Mouse (Mus musculus) gastrocnemius, adult 2 months (tissue): ENCODE measurements around the gene Bcl2l1. TPM values are rescaled to one million over a fixed set of nuclear protein-coding genes. Genes with fewer than 3 reads are reported as not detected.
A peak's percentile ranks its signal among the peaks of the same experiment; 100 is the strongest.

Experiments
- DNase-seq: peaks from one replicate; pipeline ENCODE4 v3.0.0; 2022
- H3K27ac ChIP-seq: fragments of 200-600 bp; 2 replicates; pipeline ENCODE4 v1.8.1; 2022; ENCODE audit warnings: mild to moderate bottlenecking
- H3K4me3 ChIP-seq: fragments of 200-600 bp; 2 replicates; pipeline ENCODE4 v1.8.1; 2022; ENCODE audit warnings: mild to moderate bottlenecking, moderate library complexity
- CTCF ChIP-seq: fragments of 200-600 bp; IDR thresholded peaks from 2 replicates; pipeline ENCODE4 v1.8.1; 2022; ENCODE audit warnings: antibody characterized with exemption, mild to moderate bottlenecking, moderate library complexity
- intact Hi-C: fragments of 180-260 bp; cut with DNase I; formaldehyde crosslinking; loops from one replicate; pipeline ENCODE4 v1.15.1; 2025
- total RNA-seq, 2 experiments: library from RNA; stranded (reverse); gene quantifications; 2 replicates each; pipeline ENCODE4 v1.2.3; 2021

The Bcl2l1 gene
- total RNA-seq, 2 experiments from 2014 or later: 15.7 to 40.3 TPM

- DNase-seq: no peak
- TF ChIP-seq CTCF: no peak
- H3K27ac ChIP-seq: peak overlapping the region; percentile 64
- no peak overlapping the region for H3K4me3 ChIP-seq
- intact Hi-C loops: no loop called here
These were observed 39.1 kb downstream of the Bcl2l1 start for GRCm38 (mm10) chr2:152792461-152792860.

DNA sequence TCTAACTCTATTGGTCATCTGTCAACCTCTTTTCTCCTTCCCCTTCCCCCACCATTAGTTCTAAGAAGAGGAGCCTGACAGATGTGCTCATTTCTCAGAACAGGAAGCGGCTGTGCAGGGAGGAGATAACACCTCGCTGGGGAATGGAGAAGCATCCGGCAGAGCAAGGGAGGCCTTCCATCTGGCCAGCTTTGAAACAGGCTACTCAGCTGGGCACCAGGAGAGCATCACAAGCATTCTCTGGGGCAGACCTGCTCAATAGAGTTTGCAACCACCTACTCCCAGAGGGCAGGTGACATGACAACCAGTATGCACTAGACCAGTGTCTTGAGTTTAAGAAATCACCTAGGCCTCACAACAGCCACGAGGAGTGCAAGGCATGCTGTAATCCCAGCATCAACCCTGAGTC lies 41.9 kb downstream of the Bcl2l1 start:
- DNase-seq: no peak
- peak overlapping the region; percentile 41; the same call in 1 of the 2 replicates for H3K4me3 ChIP-seq
- peak overlapping the region; percentile 95 for H3K27ac ChIP-seq
- intact Hi-C loops: loop anchor here (2.0 to 5.0 kb wide), 2 partner anchors 29 to 52 kb away; partner anchors contain the start of gene Id1
- no peak for TF ChIP-seq CTCF

DNA sequence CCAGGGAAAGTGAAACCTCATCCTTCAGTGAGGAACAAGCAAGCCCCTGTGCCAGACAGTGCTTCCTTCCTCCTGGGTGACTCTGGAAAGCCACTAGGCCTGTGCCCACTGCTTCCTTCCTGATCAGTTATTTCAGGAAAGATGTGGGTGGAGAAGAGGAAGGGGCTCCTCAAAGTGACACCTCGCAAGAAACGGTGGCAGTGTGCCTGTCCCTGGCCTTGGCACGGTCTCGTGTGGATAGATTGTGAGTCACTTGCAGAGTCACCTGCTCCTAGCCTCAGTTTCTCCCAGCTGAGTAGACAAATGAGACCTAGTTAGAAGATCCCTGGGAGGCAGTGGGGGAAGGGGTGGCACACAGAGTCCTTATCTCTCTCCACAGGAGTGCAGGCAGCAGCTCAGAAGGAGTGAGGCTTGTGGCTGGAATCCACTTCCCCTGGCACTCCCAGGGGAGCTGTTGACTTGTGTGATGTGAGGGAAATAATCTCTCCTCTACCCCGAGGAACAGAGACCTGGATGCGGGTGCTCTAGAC lies 42.6 kb downstream of the Bcl2l1 start:
- DNase-seq: peak; percentile 39
- intact Hi-C loops: loop anchor here (2.0 to 5.0 kb wide), 2 partner anchors 30 to 52 kb away; partner anchors contain the start of gene Id1
- no peak for TF ChIP-seq CTCF
- Histone ChIP-seq H3K27ac (peak overlapping the region; percentile 95), H3K4me3 (peak overlapping the region; percentile 41)

- Histone ChIP-seq H3K4me3 (no peak overlapping the region), H3K27ac (peak overlapping the region; percentile 95)
- intact Hi-C loops: loop anchor here (5.0 kb wide), 1 partner anchor 50 kb away; the partner anchor contains the start of gene Id1
- no peak for TF ChIP-seq CTCF
- DNase-seq: no peak
These were observed 44.0 kb downstream of the Bcl2l1 start for GRCm38 (mm10) chr2:152787543-152787942.

GRCm38 (mm10) chr2:152787136-152787535 lies 44.4 kb downstream of the Bcl2l1 start:
- H3K27ac ChIP-seq: peak overlapping the region; percentile 95
- no peak for DNase-seq
- intact Hi-C loops: loop anchor here (5.0 kb wide), 1 partner anchor 50 kb away; the partner anchor contains the start of gene Id1
- no peak overlapping the region for H3K4me3 ChIP-seq
- no peak for TF ChIP-seq CTCF

- TF ChIP-seq CTCF: 0 out of 2 replicates have a peak, but pooled peaks have one; percentile 1
- peak; percentile 84 for DNase-seq
- Histone ChIP-seq H3K27ac (peak overlapping the region; percentile 95), H3K4me3 (peak overlapping the region; percentile 58)
- intact Hi-C loops: loop anchor here (5.0 kb wide), 1 partner anchor 48 kb away; the partner anchor contains the start of gene Id1
These were observed 45.8 kb downstream of the Bcl2l1 start for GRCm38 (mm10) chr2:152785446-152786350.

DNA sequence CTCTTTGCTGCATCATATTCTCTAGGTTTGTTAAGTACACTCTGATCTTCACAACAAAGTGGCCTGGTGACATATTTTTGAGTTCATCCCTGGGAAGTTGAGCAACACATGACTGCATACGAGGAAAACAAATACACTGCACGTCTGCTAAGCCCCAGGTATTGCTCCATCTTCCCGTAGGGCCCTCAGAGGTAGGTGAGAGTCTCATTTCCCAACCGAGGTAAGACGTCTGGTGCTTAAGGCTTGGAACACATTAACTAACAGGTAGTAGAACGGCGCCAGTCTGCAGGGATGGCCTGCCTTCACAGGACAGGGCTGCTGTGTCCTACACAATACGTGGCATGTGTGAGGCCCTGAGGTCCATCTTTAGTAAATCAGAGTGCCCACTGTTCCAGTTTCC lies 46.9 kb downstream of the Bcl2l1 start:
- intact Hi-C loops: loop anchor here (5.0 kb wide), 1 partner anchor 47 kb away; the partner anchor contains the start of gene Id1

GRCm38 (mm10) chr2:152783241-152783640 lies 48.3 kb downstream of the Bcl2l1 start:
- no peak for TF ChIP-seq CTCF
- Histone ChIP-seq H3K27ac (peak overlapping the region; percentile 95), H3K4me3 (no peak overlapping the region)
- intact Hi-C loops: no loop called here
- no peak for DNase-seq

More for the DNA sequence above, 46.9 kb downstream of the Bcl2l1 start:
- no peak for DNase-seq
- Histone ChIP-seq H3K4me3 (no peak overlapping the region), H3K27ac (peak overlapping the region; percentile 95)
- no peak for TF ChIP-seq CTCF

DNA sequence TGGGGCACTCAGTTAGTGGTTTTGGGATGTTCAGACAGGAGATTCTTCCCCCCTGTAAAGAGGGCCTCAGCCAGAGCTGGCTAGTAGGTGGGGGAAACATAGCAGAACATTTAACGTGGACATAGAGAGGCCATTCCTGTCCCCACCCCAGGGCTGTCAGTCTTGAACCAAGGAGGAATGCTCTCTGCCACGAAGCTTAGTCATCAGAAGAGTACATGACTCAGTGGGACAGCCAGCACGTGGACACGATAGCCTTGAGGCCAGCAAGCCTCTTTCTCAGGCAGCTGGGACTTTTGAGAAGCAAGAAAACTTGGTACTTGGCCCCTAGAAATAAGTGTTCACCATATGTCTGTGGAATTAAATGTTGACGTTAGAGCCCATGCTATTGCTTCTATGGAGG lies 48.9 kb downstream of the Bcl2l1 start:
- H3K27ac ChIP-seq: peak overlapping the region; percentile 53
- intact Hi-C loops: no loop called here
- DNase-seq: no peak
- H3K4me3 ChIP-seq: no peak overlapping the region
- TF ChIP-seq CTCF: no peak

GRCm38 (mm10) chr2:152781031-152781711 lies 50.4 kb downstream of the Bcl2l1 start:
- intact Hi-C loops: no loop called here
- DNase-seq: no peak
- peak overlapping the region; percentile 53 for H3K27ac ChIP-seq
- no peak overlapping the region for H3K4me3 ChIP-seq
- TF ChIP-seq CTCF: no peak

- no peak overlapping the region for H3K4me3 ChIP-seq
- no peak for TF ChIP-seq CTCF
- intact Hi-C loops: no loop called here
- peak overlapping the region; percentile 53 for H3K27ac ChIP-seq
- no peak for DNase-seq
These were observed 51.1 kb downstream of the Bcl2l1 start for GRCm38 (mm10) chr2:152780466-152780865.

- DNase-seq: no peak
- intact Hi-C loops: no loop called here
- Histone ChIP-seq H3K4me3 (no peak overlapping the region), H3K27ac (no peak overlapping the region)
- no peak for TF ChIP-seq CTCF
These were observed 54.4 kb downstream of the Bcl2l1 start for GRCm38 (mm10) chr2:152777081-152777480.
